Mouse (Mus musculus): Measurements from ENCODE around the gene Ift27.

Gene Ift27

GRCm38 (mm10) chr15:78172256-78172898 lies 1.5 kb downstream of the Ift27 start:
- peak; percentile 84 for DNase-seq (ENCODE audit: low read depth)

- peak; percentile 66 for DNase-seq (ENCODE audit: low read depth)
These were observed 2.3 kb downstream of the Ift27 start for GRCm38 (mm10) chr15:78171651-78172050.

- DNase-seq (ENCODE audit: low read depth): no peak
These were observed 3.2 kb downstream of the Ift27 start for GRCm38 (mm10) chr15:78170708-78171107.

GRCm38 (mm10) chr15:78169566-78169965 lies 4.3 kb downstream of the Ift27 start:
- no peak for DNase-seq (ENCODE audit: low read depth)

- no peak for DNase-seq (ENCODE audit: low read depth)
These were observed 8.6 kb downstream of the Ift27 start for GRCm38 (mm10) chr15:78165292-78165691.

GRCm38 (mm10) chr15:78164466-78164865 lies 9.4 kb downstream of the Ift27 start:
- no peak for DNase-seq (ENCODE audit: low read depth)

- no peak for DNase-seq (ENCODE audit: low read depth)
These were observed 12.0 kb downstream of the Ift27 start for GRCm38 (mm10) chr15:78161946-78162345.

GRCm38 (mm10) chr15:78158335-78158734 lies 15.6 kb downstream of the Ift27 start:
- peak; percentile 54 for DNase-seq (ENCODE audit: low read depth)

- no peak for DNase-seq (ENCODE audit: low read depth)
These were observed 16.1 kb downstream of the Ift27 start for GRCm38 (mm10) chr15:78157824-78158223.

- no peak for DNase-seq (ENCODE audit: low read depth)
These were observed 16.6 kb downstream of the Ift27 start for GRCm38 (mm10) chr15:78157330-78157729.

GRCm38 (mm10) chr15:78155421-78155820 lies 18.5 kb downstream of the Ift27 start:
- peak; percentile 60 for DNase-seq (ENCODE audit: low read depth)

GRCm38 (mm10) chr15:78153045-78153775 lies 20.7 kb downstream of the Ift27 start:
- peak; percentile 15 for DNase-seq (ENCODE audit: low read depth)

- DNase-seq (ENCODE audit: low read depth): peak; percentile 36
These were observed 25.3 kb downstream of the Ift27 start for GRCm38 (mm10) chr15:78148565-78148964.

GRCm38 (mm10) chr15:78140226-78140625 lies 33.7 kb downstream of the Ift27 start:
- DNase-seq (ENCODE audit: low read depth): no peak

GRCm38 (mm10) chr15:78134606-78135005 lies 39.3 kb downstream of the Ift27 start:
- DNase-seq (ENCODE audit: low read depth): no peak

GRCm38 (mm10) chr15:78133389-78133788 lies 40.5 kb downstream of the Ift27 start:
- DNase-seq (ENCODE audit: low read depth): no peak

GRCm38 (mm10) chr15:78119704-78120103 lies 54.2 kb downstream of the Ift27 start, which contains the start of gene Cacng2:
TSS of gene Cacng2 (minus strand) at chr15:78120028.
- DNase-seq (ENCODE audit: low read depth): peak; percentile 75

GRCm38 (mm10) chr15:78119248-78119647 lies 54.7 kb downstream of the Ift27 start:
- no peak for DNase-seq (ENCODE audit: low read depth)

GRCm38 (mm10) chr15:78118275-78118995 lies 55.5 kb downstream of the Ift27 start:
- no peak for DNase-seq (ENCODE audit: low read depth)

- DNase-seq (ENCODE audit: low read depth): no peak
These were observed 56.2 kb downstream of the Ift27 start for GRCm38 (mm10) chr15:78117731-78118130.

GRCm38 (mm10) chr15:78116936-78117335 lies 57.0 kb downstream of the Ift27 start:
- no peak for DNase-seq (ENCODE audit: low read depth)

- DNase-seq (ENCODE audit: low read depth): no peak
These were observed 57.7 kb downstream of the Ift27 start for GRCm38 (mm10) chr15:78116244-78116643.

Measured in 416B (cell line).